Mouse (Mus musculus): ENCODE measurements around the gene Bace1.
A peak's percentile ranks its signal among the peaks of the same experiment; 100 is the strongest.

The Bace1 gene

DNA sequence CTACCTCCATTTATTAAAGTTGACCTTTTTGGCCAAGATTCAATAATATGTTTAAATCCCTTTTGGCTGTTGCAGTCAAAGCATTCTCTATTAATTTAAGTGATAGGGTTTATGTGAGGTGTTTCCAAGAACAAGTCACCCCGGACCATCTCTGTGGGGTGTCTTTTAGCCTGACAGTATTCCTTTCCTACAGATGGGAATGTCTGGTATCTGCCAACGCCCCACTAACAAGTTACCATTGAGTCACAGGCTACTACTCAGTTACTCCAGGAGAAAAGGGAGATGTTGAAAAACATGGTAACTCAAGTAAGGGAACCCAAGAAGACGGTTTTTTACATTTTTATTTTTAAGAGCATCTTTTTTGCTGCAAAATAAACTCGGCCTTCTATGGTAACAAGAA, 66.8 kb downstream of the Bace1 start:
- DNase-seq (ENCODE audit: low read depth, low spot score) = peak; percentile 83

DNA sequence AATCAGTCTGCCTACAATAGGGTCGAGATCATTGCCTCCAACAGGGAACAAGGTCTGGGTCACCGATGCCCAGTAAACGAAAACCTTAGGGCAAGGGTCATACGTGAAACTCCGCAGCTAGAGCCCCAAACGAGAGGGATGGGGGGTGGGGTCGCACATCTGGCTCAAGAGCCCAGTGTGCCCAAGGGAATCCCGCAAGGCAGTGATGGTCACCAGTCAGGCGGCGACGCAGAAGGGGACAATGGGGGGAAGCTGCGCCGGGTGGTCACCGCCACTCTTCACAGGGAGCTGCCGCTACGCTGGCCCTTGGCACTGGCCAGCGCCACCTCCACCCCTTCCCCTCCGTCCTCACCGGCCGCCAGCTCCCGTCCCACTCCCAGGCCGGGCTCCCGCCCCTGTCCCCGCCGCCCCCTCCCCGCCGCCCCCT, 67.4 kb downstream of the Bace1 start:
- DNase-seq (ENCODE audit: low read depth, low spot score) = peak; percentile 53

DNA sequence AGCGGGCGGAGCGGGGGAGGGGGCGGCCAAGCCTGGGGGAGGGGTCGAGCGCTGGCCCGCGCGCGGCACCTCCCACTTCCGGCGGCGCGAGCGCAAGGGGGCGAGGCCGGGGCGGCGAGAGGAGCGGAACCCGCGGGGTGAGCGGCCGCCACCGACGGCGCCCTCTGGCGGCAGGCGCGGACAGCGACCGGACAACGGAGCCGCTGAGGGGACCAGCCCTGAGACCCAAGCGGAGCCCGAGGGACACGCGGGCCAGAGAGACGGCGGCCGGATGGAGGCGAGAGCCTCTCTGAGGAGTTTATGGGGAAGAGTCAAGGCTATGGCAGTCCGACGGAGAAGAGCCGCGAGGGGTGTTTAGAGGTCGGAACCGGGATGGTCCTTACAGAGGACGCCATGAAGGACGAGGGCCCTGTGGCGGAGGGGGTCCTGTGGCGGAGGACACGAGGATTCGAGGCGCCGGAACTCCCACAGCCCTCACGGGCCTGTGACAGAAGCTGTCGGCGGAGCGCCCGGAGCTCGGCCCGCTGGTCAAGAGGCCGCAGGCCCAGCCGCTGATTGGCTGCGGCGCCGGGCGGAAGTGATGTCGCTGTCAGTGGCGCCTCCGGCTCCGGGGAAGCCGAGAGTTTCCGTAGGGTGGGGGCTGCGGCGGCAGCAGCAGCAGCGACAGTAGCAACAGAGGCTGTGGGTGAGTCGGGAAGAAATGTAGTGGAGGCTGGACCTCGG, 68.1 kb downstream of the Bace1 start, which contains the start of the genes Pcsk7 and Rnf214:
Gene Pcsk7, plus strand, starts transcription at position 143 of the 723 bp plus-strand sequence.
Gene Rnf214, minus strand, starts transcription at position 557 of the 723 bp plus-strand sequence.
- peak; percentile 79 for DNase-seq (ENCODE audit: low read depth, low spot score)

DNA sequence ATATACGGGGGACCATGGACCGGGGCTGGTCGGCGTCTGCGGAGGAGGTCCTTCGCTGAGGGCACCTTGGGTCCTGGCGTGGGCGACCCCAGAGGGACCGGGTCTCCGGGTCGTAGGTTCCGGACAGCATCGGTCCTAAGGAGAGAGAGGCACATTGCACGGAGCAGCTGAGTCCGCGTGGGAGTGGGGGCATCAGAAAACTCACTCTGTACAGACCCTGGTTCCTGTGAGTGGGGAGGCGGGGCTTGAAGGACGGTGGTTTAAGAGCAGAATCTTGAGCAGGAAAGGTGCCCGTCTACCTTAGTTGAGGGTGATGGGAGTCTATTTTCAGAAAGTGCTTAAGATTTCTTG, 68.7 kb downstream of the Bace1 start:
- DNase-seq (ENCODE audit: low read depth, low spot score) = no peak

DNA sequence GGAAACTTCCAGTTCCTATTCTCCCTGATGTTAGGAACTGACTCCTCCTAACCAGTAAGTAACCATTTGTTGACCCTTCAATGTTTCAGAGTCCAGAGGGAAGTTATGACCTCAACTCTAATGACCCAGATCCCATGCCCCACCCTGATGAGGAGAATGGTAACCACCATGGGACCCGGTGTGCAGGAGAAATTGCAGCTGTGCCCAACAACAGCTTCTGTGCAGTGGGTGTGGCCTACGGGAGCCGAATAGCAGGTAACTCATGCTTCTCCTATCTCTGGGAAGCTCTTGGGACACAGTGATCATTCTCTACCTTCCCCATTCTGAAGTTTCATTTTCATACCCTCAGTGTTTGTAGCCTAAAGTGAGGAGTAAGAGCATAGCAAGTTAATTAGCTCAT, 72.6 kb downstream of the Bace1 start:
- no peak for DNase-seq (ENCODE audit: low read depth, low spot score)

DNA sequence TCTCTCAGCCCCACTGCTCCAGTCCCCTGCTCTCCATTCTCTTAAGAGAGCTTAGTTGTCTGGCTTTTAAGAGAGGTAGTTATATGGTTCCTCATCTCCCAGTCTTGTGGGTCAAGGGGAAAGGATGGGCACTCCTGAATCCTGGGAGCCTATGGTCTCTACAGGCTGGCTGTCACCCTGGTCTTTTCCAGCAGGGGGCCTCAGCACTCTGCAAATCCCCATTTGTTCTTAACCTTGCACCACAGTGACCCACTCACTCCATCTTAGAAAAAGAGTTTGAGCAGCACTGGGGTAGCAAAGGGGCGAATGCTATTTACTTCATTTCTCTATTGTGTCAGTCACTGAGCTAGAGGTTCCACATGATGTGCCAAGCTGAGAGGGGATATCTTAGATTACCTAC, 73.3 kb downstream of the Bace1 start:
- peak; percentile 46 for DNase-seq (ENCODE audit: low read depth, low spot score)

Measured in R1 (cell line).